Mouse (Mus musculus): ENCODE results near the gene Srbd1.

DNA sequence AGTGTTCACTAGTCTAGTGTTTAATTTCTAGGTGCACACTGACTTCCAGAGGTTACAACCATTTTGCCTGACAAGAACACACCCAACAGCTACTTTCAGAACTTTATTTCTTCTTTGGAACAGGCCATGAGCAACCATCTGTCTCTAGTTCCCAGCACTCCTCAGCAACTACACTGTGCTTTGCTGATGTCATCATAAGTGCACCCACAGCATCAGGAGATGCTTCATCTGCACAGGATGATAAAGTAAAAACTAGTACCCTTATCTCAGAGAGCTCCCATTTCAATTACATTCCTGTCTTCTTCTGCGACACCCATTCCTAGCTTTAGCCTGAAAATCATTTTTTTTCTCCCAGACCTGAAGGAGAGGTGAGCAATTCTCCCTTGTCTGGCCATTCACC lies 51.9 kb downstream of the Srbd1 start:
- TF ChIP-seq CTCF (IDR thresholded peaks at IDR 0.05; ENCODE audit: insufficient read depth, low read depth, low read length) (no peak), POLR2A (IDR thresholded peaks at IDR 0.05; ENCODE audit: insufficient read depth, low read depth, low read length) (no peak)
